Mouse (Mus musculus) retina, embryonic 14.5 days (tissue): ENCODE results near the gene Dapk2.

Experiments used
- DNase-seq: peaks from one replicate; pipeline ENCODE4 v3.0.0-alpha.2; 2015; ENCODE audit warnings: low spot score

Dapk2 gene

DNA sequence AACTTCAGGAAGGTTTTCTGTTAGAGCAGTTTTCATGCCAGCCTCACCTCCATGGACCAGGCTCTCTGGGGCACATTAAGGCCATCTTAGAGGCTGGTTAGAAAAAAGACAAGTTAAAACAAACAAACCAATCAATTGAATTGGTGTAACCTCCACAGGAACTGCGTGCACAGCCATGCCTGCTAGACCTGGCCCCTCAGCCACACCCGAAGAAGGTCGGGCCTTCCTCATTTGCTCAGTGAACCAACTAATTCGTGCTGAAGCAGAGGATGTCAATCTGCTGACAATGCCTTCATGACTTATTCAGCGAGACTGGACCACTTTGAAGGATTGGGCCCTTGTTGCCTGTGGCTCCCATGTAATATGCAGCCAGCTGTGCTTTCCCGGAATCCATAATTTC, 28.4 kb downstream of the Dapk2 start:
- DNase-seq, result peak; percentile 60

DNA sequence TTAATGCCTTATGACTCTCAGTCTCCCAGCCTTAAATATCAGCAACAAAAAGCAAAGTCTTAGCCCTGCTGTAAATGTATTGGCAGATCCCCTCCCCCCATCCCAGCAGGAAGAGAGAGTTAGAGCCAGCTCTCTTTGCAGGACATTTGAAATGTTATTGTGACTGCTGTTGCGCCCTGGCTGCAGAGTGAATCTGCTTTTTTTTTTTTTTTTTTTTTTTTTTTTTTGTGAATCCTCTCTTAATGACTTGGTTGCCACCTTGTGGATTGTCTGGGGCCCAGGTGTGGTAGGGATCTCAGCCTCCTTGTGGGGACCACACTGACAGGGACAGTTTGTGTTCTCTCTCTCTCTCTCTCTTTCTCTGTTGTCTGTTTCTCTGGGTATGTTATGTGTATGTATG, 31.0 kb downstream of the Dapk2 start:
- DNase-seq, result no peak

DNA sequence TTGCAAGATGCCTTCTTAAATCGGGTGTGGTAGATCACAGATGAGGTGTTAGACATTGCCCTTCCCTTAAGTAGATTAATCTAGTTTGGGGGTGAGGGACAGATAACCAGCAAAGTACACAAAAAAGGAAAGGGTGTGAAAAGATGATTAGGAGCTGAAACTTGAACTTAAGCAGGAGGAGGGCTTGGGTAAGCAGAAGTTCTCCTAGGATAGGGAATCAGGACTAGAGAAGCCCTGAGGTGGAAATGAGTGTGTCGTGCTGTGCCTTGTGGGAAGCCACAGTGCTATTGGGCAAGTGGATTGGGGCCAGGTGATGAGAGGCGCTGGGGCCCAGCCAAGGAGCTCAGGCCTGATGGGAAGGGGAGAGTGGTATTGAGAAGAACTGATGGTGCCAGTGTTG, 36.0 kb downstream of the Dapk2 start:
- no peak for DNase-seq

DNA sequence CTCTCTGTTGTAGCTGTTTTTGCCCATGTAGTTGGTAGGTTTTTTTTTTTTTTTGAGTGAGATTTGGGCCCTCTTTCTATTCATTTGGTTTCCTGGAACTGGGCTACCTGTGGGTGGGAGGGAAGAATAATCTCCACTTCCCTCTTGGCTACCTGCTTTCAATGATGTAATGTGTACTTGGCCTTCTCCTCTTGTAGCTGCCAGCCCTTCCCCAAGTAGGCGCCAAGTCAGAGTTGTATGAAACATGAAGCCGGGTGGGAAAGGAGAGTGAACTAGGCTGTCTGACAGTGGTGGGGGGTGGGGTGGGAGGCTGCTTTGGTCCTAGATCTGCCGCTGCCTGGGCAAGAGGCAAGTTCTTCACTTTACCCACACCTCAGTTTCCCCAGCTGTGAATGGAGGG, 38.5 kb downstream of the Dapk2 start:
- DNase-seq, result no peak

DNA sequence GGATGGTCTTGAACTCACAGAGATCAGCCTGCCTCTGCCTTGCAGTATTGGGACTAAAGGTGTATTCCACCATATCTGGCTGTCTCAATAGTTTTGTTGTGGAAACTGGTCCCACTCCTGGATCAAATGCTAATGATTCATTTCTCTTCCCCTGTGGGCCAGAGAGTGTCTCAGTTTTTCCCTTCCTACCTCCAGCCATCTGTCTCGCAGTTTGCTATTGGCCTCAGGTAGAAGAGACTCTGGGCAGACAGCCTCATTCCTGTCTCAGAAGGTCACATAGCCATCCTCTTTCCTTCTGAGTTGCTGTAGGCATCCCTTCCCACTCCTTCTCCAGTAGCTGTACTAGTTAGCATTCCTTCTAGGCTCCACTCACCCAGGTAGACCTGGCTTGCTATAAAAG, 40.5 kb downstream of the Dapk2 start:
- no peak for DNase-seq

DNA sequence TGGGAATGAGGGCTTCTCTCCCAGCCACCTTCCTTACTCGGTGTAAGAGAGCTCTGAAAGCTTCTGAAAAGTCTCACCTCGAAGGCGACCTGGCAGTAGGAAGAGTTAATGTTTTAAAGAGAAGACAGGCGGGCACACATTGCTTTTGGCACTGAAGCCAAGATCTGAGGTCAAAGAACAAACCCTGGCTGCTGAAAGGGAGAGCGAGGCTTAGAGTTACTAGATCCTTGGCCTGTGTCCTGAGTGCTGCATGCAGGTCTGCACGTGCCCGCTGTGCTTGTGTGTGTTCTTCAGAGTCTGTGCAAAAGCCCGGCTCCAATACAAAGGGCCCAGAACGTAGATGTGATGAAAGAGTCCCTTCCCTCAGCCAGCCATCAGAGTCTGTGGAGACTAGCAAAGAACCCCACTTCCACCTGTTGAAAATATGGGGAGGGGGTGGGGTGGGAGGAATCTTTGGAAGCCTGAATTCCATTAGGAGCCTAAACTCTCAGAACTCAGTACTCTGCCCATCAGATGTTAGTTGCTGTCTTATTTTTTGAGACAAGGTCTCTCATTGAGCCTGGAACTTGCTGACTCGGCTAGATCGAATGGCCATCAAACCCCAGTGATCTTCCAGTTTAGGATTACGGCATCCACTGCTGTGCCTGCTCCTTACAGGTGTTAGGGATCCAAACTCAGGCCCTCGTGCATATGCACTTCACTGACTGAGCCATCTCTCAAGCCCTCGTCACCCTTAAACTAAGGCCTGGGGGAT, 41.8 kb downstream of the Dapk2 start:
- no peak for DNase-seq

DNA sequence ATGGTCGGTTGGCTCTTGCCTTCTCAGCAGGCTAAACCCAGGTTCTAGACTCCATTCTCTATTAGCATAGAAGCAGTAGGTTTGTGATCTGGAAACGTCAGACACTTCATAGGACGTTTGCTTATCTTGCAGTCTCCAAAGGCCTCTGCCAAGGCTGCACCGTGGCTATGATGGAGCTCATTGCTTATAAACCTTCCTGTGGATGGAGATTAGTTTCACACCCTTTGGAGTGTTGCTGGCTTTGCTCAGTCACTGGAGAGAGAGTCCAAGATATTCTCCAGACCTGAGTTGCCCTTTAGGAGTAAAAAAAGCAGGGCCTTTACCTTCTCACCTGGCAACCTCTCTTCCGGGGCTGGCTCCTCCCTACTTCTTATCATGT, 42.4 kb downstream of the Dapk2 start:
- no peak for DNase-seq

DNA sequence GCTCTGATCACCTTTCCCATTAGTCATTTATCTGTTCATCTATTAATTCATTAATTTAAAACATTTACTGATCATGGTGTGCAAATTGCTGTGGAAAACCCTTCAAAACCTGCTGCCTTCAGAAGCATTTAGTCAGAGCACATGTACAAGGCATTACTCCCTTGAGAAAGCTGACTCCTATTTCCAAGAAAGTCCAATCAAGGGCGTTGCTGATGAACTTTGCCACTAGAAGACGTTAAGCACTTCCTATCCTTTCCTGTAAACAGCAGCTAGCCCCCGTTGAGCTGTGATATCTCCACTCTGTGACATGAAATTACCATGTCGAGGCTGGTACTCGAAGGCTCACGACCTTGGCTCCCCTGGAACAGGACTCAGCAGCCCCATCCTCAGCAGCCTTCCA, 43.6 kb downstream of the Dapk2 start:
- no peak for DNase-seq

DNA sequence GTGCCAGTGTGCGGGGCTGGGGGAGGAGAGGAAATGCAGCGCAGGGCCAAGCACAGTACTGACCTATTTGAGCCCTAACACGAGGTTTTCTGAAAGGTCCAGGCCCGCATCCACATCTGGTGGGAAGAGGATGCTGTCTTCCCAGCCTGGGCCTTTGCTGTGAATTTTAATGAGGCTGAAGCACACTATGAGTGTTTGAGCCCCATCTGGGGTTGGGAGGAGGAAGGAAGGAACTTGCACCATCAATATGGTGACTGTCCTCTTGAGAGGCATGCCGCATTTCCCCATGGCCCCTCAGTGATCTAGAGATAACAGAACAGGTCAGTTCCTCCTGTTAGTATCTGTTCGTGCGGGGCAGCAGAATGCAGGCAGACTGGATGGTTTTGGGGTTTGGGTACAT, 44.4 kb downstream of the Dapk2 start:
- DNase-seq, result no peak

DNA sequence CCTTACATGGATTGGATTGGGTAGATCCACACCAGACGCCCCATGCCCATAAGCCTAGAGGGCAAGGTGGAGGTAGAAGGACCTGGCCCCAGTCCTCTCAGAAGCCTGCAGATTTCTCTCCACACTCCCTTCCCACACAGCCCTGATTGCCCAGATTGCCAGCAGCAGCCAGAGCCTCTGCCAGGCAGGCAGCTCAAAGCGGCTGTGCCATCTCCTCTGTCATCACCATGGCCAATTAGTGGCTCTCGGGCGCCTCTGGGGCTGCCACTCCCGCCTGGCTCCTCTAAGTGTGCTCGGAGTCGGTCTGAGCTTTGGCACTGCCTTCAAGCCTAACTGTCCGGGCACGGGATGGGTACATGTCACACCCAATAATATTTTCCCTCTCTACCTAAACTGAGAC, 47.7 kb downstream of the Dapk2 start:
- DNase-seq, result no peak

DNA sequence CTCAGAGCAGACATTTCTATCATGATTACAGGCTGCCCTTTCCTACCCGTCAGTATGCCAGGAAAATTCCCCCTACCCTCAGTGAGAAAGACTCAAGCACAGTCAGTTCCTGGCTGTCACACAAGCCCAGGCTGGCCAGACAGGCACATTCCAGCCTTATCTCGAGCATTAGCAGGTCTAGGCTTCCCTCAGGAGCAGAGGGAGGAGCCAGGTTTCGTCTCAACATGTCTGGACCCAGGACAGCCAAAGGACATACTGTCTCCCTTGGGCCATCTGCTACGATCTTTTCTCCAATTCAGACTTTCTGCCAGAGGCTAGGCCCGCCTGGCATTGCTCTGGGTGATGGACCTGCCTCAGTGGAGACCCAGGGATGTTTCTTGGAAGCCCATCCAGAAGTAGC, 48.8 kb downstream of the Dapk2 start:
- no peak for DNase-seq

DNA sequence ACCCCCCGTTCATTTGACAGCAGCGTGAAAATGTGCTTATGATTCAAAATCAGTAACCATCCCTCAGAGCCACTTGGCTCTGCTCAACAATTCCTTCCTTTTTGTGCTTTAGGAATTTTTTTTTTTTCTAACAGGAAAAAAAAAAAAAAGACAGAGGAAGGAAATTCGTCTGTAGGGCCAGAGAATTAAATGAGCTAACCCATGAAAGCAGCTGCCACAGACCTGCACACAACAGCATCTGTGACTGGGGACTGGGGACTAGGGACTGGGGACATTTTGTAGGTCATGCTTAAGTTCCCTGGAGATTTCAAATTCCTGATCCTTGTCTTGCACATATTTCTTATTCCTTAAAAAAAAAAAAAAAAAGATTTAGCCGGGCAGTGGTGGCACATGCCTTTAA, 53.4 kb downstream of the Dapk2 start:
- DNase-seq, result no peak

DNA sequence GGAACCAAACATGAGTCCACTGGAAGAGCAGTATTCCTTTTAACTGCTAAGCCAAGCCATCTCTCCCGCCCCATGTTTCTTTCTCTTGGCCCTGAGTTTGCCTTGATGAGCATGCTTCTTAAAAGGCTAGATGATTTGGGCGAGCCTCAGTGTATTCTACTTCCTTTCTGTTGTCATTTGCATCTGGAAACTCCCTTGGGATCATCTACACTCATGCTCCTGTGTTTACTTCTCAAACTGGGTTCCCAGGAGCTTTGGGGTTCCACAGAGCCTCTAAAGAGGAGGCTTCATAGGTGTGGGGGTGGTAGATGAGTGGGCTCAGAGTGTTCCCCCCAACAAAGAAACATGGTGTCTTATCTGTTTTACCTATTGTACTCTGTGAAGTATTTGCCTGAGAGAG, 54.1 kb downstream of the Dapk2 start:
- no peak for DNase-seq

DNA sequence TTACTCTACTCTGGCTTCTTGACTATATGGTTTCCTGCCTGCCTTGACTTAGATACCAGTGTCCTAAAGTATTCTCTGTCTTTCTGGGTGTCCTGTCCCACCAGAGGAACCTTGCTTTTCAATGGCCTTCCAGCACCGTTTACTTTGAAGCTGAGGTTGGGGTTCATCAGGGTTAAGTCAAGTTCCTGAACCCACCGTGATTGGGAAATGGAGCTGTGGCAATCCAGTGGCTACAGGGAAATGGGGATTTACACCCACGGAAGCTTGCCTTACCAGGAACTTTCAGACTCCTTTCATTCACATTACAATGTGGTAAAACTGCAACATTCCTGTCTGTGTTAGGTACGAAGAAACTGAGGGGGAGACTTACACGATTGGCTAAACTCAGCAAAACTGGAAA, 54.8 kb downstream of the Dapk2 start:
- DNase-seq, result no peak

DNA sequence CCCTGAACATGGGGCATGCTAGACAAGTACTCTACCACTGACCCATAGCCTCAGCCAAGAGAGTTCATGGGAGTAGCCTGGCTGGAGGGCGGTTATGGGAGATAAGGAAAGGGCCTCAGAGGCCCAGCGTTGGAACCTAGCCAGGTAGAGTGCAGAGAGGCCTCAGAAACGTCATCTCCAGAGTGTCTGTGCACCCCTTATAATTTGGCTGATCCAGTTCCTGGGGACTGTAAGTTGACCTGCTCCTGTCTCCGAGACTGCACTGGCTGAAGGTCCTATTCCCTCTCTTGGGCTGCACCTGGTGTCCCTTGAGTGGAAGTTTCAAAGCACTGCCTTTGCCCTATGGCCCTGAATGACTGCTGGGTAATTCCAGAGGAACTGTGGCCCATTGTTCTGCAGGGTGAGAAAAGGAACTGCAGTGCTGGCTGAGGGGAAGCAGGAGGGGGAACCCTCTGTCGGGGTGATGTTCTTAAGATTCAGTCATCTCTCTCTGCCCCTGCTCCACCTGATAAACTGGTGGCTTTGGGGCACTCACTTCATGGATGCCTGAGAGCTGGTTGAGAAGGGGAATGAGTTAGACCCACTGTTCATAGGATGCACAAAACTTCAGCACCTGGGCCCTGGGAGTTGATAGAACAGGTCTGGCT, 55.5 kb downstream of the Dapk2 start:
- DNase-seq, result no peak

DNA sequence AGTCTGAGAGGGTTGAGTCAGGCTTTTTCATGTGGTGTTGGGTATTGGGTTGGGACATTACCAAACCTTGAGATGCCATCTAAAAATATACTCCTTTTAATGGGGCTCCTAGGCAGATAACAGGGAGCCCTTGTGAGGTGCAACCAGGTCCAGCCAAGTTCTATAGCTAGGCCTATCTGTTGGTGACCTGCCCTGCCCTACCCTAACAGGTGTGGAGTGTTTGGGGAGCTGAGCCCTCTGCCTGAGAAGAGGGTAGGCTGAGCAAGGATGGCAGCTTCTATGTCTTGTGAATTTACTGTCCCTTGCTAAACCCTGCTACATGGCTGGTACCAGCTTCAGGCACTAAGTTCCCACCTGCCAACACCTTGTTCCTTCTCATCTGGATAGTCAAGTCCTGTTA, 57.5 kb downstream of the Dapk2 start:
- no peak for DNase-seq

DNA sequence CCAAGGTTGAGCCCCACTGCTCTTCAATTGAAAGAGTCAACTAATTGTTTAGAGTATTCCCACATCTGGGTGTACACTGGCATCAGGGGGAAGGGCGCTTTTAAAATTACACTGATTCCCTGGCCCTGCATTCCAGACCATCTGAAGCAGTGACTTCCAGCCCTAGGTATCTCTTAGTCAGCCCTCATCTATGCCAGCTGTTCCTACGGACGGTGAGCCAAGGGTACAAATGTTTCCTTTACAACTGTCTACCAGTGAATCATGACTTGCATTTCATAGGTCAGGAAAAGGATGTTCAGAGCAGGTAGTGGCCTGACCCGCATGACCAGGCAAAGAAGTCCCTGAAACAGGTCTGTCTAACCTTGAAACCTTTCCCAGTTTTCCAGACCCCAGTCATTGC, 59.9 kb downstream of the Dapk2 start:
- no peak for DNase-seq

DNA sequence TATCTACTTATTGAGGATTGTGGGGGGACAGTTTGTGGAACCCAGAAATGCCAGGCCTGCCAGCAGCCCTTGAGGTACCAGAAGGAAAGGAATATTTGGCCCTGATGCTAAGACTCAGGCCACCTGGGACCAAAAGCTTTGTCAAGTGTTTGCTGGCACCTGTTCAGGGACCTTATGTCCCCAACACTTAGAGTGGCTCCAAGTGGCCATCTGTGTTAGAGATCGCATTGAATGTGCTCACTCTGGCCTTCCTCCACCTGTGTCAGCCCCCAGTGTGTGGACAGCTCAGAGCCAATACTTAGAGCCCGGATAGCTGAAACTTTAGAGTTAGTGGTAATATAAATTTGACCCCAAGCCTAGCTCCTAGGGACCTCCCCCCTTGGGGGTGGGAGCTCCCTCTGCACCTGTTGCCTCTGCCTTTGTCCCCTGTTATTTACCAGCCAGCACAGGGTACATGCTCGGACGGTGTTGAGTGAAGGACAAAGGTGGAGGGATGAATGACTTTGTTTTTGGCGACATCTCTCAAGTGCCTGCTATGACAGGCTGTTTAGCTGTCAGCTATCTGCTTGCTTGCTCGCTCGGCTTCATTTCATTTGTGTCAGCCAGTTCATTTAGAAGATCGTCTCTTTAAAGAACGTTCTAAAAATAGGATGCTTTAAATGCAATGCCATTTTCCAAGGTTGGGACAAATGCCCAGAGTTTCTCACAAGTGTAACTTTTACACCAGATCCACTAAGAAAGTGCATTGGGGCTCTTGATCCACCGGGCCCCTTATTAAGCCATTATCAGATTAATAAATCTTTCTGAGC, 61.1 kb downstream of the Dapk2 start:
- DNase-seq, result no peak

DNA sequence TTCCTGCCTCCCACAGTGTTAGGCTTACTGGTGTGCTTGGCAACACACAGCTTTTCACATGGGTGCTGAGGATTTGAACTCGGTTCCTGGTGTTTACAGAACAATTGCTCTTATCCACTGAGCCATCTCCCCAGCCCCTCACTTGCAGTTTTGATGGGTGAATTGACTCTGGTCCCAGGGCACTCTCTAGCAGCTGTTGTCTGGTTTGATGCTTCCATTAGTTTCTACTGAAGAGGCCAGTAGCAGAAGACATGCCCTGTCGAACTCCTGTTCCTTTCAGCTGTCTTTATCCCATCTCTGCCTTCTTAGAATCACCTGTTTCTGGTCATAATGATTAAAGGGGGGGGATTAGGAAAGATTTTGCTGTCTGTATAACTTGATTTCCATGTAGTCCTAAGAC, 65.8 kb downstream of the Dapk2 start:
- no peak for DNase-seq

DNA sequence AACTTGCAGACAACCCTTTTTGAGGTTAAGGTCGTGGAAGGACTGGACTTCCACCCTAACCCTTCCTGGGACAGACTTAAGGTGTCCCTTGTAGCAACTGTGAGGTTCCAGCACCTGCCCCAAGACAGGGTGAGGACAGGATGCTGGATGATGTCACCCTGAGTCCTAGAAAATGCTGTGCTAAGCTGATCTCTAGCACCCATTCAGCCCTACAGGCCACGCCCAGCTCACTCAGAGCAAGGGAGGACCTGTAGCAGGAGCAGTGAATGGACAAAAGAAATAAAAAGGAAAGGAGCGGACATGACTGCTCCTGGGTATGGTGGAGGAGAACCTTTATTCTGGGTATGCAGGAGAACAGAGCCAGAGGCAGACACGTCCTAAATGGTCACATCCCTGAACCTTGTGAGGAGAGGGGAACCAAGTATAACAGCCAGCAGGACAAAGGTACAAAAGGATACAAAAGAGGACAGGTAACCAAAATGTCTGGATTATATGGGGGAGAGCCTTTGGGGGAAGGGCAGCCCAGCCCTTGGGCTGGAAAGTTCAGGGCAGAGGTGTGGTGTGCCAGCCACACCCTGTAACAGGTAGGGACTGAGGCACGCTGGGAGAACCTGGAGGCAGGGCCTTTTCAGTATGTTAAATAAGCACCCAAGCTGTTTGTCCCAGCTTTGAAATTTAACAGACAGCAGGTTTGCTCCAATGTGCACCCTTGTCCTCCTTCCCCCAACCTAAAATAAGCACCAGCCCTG, 67.9 kb downstream of the Dapk2 start:
- DNase-seq, result no peak

DNA sequence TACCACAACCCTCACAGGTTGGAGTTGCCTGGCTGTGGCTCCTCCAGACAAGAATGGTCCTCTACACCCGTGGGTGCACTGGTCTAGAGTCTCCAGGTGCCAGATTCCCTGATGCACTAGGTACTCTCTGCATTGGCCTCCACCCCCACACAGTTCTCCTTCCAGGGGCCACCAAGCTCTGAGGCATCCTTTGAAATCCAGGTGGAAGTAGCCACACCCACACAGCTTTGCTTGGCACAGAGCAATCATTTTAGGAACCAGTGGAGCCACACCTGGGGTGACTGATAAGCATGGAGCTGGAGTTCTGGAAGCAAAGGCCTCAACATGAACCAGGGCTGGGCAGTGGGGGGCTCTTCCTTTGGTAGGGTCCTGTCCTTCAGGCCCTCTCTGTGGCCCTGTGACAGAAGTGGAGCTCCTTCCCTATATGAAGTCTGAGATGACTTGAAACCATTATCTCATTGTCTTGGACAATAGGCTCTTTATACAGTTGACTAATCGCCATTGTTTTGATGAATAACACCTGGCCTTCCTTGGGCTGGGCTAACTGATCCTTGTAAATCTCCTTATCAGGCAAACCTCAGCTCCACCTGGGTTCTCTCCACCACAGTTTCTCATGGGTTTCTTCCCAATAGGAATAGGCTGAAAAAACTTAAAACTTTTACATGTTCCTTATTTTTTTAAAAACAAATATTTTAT, 70.6 kb downstream of the Dapk2 start:
- DNase-seq, result no peak
